Mouse (Mus musculus) large intestine, adult 2 months (tissue): ENCODE results near the gene Lnx2. TPM values are rescaled to one million over a fixed set of nuclear protein-coding genes. Genes with fewer than 3 reads are reported as not detected.

Source experiments
- DNase-seq: peaks from one replicate; pipeline ENCODE4 v3.0.0-alpha.2; 2012; ENCODE audit warnings: low read depth, low spot score
- WGBS: fragments of 180-500 bp; shearing (Covaris S2); methylation state at CpG from one replicate; pipeline ENCODE4 v1.1.7; 2018; 5-methylcytosine and 5-hydroxymethylcytosine counted together
- polyA plus RNA-seq: library from polyadenylated mRNA; depleted of rRNA; stranded (reverse); fragments of >200 nt; gene quantifications from 2 replicates; pipeline ENCODE4 v1.2.3, GENCODE M21; 2012

The Lnx2 gene
- polyA plus RNA-seq, 1 experiment: 12.9 TPM

DNA sequence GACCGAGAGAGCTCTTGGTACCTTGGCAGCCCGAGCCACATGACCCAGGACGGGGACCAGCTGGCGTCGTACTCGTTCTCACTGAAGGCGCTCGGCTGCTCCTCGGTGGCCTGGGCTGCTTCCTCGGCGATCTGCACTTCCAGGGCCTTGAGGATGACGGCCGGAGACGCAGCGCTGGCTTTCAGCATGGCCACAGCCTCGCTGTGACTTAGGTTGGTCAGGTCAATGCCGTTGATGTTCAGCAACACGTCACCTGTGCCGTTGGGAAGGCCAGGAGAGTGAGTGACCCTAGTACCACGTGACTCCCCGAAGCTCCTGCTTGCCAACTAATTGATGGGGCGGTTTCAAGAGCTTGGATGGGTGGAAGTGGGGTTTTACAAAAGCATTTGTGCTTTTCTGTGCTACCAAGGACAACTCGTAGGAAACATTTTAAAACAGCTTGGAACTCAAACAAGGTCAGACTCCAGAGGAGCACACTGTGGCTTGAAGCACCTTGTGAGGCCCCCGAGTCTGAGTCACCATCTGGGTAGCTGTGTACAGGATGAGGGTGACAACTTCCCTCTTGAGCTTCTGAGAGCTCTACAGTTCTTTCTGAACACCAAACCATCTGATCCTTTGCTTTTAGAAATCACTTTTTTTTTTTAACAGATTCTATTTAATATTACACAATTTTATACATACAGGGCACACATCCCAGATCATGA, 51.9 kb downstream of the Lnx2 start:
- DNase-seq: no peak
- WGBS: 81% methylated on average over 24 of the region's 24 CpGs

DNA sequence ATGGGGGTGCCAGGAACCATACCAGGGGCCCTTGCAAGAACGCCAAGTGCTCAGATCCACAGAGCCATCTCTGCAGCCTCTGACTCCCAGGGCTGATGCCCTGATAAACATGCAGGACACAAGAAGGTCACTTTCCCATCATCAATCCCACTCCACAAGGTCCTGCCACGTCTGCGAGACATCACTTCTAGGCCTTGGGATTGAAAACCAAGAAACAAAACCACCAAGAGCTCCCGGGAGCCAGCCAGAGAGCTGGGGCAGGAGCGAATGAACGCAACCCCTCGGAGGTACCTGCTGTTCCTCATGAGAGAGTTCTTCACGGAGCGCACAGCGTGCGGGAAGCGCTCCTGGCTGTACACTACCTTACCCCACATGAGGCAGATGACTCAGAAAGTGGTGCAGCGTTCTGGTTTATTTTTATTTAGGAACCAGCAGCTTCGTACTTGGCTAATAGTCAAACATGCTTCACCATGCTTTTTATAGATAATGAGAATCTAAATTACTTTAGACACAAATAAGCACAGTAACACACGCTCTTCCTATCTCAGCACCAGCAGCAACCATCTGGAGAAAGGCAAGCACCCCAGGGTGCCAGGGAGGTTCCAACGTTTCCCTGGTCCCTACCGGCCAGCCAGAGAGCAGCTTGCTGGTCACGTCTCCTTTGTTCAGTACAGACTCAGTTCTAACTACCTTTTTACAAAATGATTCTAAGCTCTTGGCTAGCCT, 53.0 kb downstream of the Lnx2 start:
- WGBS: 91% methylated on average over 18 of the region's 18 CpGs

DNA sequence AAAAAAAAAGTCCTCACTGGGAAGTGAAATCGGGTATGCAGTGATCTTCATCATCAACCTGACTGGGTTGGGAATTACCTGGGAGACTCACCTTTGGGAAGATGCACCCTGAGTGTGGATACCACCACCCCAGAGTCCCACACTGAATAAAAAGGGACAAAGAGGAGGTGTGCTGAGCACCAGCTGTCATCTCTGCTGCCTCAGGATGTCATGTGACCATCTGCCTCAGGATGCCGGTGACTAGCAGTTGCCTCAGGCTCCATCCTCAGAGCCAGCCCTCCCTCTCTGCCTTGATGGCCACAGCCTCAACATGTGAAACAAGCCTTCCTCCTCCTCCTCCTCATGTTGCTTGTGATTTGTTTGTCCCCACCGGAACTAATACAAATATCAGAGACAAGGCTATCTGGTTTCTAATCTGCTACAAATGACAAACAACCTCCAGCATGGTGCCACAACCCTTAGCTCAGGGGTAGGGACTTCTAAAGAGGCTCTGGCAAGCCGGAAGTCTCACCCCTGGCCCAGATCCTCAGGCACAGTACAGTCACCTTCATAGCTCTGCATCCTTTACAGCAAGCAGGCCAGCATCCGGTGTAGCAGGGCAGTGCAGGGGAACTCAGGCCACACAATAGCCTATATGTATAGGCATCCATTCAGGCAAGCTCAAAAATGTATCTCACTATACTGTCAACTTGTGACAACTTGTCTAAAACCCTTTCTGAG, 54.7 kb downstream of the Lnx2 start:
- DNase-seq: no peak
- WGBS: 84% methylated on average over 5 of the region's 5 CpGs

More for the DNA sequence above, 53.0 kb downstream of the Lnx2 start:
- no peak for DNase-seq

DNA sequence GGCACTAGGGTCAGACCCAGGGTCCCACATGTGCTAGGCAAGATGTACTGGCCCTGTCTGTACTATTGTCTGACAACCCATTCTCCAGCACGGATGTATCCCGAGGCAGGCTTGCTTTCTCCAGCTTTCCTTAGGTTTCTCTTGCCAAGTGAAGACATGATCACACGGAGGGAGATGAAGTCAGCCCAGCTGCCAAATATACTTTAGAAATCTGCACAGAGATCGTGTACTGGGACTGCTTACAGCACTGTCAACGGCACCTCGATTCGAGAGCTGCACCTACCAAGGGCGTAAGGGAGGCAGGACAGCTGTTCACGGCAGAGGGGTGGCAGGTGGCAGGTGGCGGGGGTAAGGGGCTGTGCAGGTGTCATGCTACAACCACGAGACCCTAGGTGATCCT, 55.8 kb downstream of the Lnx2 start:
- no peak for DNase-seq
- 89% methylated on average over 11 of the region's 11 CpGs for WGBS

DNA sequence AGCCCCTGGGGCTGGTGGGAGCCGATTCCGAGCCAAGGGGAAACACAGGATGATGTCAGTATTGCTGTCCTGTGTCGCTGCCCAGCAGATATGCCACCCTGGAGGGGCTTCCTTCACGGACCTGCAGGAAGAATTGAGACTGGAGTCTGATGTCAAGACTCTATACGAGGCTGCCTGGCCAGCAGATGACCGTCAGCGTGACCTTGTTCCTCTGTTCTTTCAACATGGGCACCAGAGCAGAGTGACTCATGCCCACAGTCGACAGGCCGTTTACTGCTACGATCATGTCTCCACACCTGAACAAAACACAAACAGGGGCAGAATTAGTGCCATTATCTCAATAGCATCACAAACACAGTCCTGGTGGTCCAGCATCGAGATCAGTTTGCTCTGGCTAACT, 57.6 kb downstream of the Lnx2 start:
- DNase-seq: no peak
- 84% methylated on average over 11 of the region's 11 CpGs for WGBS

DNA sequence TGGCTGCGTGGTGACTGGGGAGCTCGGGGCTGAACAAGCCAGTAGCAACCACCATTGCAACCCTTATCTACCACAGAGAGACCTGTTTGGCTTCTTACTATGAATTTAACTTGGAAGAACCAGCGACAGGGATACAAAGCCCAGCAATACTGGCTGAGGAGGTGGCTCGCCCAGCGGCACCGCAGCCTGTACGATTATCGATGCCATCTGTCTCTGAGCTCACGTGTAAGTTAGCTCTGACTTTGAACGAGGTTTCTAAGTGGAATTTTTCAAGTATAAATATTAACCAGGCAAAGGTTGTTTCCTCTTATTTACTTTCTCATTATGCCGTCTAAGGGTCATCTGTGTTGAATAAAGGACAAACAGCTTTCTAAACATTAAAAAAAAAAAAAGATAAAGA, 58.9 kb downstream of the Lnx2 start:
- no peak for DNase-seq
- 44% methylated on average over 11 of the region's 11 CpGs for WGBS

DNA sequence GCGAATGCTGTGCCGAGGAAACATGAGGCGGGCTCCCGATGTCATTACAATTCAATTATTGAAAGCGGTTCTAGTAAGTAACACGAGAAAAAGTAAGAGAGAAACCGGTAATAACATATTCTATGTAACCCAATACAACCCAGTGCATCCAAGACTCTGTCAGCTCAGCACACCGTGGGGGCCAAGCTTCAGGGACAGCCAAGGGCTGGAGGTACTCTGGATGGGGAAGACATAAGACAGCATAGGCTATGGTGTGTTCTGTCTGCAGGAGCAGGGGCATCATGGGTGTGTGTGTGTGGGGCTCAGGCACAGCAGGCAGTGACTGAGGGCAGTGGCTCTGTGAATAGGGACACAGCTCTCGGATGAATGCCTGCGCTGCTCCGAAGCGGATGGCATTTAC, 59.8 kb downstream of the Lnx2 start:
- no peak for DNase-seq
- WGBS: 84% methylated on average over 12 of the region's 12 CpGs

DNA sequence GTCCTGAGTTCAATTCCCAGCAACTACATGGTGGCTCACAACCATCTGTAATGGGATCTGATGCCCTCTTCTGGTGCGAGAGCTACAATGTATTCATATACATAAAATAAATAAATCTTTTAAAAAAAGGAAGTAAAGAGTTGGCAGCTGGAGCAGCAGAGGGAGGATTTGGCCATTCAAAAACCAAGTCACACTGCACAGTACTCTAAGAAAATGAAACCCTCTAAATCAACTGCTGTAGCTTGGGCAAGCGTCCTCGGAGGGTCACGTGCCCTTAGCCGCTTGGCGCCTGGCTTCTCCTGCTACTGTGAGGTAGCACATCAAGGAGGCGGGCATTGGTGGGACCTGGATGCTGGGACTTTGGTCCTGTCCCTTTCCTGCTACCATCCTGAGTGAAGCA, 61.2 kb downstream of the Lnx2 start:
- DNase-seq: no peak
- 91% methylated on average over 7 of the region's 7 CpGs for WGBS

DNA sequence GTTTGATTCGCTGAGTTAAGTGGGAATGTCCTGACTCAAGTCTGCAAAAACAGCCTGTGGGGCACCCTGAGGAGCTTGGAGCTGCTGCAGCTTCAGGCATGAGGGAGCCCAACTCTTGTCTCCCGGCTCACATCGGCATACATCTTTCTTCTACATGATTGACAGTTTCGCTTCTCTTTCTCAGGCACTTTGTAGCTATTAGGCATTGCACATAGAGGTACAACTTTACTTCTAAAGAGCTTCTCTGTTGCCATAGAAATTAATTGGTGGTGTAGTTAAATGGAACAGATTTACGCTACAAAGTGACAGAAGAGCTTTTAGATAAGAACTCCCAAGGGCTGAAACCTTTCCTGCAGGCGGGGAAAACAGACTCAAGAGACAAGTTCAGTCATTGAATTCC, 62.5 kb downstream of the Lnx2 start:
- WGBS: 44% methylated on average over 6 of the region's 6 CpGs
- no peak for DNase-seq

DNA sequence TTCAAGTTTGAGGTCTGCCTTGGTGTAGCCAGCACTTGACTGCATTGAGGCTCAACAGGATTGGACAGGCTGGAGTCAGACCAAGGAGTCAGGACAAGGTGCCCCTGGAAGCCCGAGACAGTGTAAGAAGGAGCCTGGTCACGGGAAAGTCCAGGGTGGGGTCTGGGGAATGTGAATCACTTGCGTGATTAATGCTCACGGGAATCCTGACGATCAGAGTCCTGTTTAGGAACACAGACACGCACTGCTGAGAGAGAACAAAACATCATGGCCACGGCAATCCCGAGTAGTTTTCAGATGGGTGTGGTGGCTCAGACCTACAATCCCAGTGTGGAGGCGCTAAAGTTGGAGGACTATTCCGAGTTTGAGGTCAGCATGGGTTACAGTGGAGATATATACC, 65.1 kb downstream of the Lnx2 start:
- no peak for DNase-seq
- WGBS: 67% methylated on average over 10 of the region's 10 CpGs

DNA sequence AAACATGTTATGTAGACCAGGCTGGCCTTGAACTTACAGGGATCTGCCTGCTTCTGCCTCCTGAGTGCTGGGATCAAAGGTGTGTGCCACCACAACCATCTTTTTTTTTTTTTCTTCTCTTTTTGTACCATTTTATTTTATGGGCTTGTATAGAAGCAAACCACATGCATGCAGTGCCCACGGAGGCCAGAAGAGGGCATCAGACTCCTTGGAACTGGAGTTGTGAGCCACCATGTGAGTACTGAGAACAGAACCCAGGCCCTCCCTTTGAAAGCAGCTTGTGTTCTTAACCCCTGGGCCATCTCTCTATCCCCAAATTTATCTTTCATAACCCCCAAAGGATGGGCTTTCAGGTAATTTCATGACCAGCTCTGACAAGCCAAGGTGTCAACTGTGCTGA, 73.1 kb downstream of the Lnx2 start:
- 43% methylated on average over 1 of the region's 1 CpGs for WGBS
- no peak for DNase-seq

DNA sequence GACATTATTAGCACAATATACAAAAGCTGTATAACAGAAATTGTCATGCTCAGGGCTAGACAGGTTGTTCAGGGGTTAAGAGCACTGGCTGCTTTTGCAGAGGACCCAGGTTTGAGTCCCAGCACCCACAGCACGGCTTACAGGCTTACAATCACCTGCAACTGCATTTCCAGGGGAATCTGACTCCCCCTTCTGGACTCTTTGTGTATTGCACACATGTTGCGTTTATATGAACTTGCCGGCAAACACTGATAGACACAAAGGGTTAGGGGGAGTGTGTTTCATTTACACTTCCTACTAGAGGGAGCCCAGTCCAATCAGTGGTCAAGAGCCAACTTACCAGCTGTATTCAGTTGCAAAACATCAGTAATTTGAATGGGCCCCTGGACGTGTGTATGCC, 75.1 kb downstream of the Lnx2 start:
- WGBS: 69% methylated on average over 4 of the region's 4 CpGs
- DNase-seq: no peak

DNA sequence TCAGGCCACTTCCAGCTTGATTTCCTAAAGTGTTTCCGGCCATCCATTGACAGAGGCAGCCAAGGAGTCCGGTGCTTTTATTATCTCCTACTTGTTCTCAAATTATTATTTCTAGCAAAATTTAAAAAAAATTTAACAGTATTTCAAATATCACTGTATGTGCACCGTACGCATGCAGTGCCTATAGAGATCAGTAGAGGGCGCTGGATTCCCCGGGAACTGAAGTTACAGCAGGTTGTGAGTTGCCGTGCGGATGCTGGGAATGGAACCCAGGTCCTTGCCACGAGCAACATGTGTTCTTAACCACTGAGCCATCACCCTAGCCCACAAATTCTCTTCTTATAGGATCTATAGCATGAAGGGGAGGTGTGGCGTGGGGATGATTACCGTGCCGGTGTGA, 77.6 kb downstream of the Lnx2 start:
- 94% methylated on average over 12 of the region's 12 CpGs for WGBS
- no peak for DNase-seq

DNA sequence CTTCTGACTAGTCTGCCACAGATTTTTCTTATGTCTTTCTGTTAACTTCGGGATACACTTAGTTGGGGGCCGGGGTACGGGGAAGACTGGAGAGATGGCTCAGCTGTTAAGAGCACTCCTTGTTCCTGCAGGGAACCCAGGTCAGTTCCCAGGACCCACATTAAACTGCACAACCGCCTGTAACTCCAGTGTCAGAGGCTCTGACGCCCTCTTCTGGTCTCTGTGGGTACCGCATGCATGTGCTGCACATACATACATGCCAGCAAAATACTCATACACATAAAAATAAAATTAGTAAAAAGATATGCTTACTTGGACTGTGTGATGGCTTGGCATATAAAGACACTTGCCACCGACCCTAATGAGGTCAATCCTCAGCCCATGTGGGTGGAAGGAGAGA, 79.6 kb downstream of the Lnx2 start:
- no peak for DNase-seq
- WGBS: 87% methylated on average over 7 of the region's 7 CpGs

DNA sequence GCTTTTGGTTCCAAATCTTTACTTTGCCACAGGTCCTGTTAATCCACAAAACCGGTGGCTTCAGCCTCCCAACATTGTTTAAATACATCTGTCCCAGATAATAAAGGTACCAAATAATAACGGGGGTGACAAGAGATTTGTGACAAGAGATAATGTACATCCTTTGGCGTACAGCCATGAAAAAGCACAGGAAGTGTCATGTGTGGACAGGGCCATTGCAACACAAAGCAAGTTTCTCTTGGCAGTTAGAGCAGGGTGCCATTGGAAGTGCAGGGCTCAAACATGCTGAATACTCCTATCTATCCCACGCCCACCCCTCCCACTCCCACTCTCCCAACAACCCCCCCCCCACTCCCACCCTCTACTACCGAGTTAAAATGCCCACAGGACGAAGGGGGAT, 81.4 kb downstream of the Lnx2 start:
- DNase-seq: no peak
- WGBS: 51% methylated on average over 6 of the region's 6 CpGs

DNA sequence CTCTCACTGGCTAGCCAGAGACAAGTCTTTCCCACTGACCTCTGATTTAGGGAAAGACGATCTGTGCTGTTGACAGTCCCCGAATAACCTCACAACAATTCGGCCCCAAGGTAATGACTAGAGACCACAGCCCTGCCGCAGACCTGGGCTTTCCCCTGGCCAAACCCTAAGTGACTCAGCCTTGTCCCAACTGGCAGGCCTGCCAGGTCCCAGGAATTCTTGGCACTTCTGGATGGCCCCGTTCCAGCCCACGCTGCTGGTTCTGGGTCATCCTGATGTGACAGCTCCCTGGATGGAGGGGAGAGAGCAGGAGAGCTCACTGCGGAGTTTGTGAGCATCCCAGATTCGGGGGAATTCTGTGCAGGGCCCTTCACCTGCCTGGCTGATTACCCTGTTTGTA, 82.9 kb downstream of the Lnx2 start:
- DNase-seq: no peak
- 23% methylated on average over 8 of the region's 8 CpGs for WGBS

DNA sequence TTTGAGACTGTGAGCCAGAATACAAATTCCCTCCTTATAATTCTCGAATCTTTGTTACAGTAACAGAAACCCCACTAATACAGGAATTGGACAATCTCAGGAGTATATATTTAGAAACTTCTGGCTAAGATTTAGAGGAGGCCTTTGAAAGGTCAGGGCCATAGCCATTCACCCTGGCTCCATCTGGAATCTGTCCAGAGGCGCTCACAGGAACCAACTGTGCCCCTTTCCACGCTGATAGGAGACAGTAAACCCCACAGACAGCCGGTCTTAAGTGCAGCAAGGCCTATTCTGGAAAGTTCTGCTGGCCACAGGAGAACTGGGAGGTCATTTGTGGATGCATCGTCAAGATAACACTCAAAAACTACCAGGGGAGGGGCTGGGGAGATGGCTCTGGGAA, 87.3 kb downstream of the Lnx2 start:
- WGBS: 65% methylated on average over 5 of the region's 5 CpGs
- DNase-seq: no peak

DNA sequence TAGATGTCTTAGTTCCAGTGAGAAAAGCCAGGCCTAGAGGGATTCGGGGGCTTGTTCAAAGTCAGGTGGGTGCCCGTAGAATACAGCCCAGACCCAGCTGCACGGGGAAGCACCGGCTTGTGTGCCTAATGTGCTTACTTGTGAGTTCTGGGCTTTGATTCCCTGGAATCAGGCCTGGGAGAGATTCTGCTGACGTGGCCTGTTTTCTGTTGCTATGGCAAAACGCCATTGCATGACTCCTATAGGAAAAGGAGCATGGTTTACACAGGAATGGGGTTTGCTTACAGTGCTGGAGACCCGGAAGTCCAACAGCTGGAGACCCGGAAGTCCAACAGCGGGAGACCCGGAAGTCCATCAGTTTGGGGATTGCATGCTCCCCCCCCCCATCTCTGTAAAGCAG, 88.8 kb downstream of the Lnx2 start:
- no peak for DNase-seq
- 75% methylated on average over 10 of the region's 10 CpGs for WGBS

DNA sequence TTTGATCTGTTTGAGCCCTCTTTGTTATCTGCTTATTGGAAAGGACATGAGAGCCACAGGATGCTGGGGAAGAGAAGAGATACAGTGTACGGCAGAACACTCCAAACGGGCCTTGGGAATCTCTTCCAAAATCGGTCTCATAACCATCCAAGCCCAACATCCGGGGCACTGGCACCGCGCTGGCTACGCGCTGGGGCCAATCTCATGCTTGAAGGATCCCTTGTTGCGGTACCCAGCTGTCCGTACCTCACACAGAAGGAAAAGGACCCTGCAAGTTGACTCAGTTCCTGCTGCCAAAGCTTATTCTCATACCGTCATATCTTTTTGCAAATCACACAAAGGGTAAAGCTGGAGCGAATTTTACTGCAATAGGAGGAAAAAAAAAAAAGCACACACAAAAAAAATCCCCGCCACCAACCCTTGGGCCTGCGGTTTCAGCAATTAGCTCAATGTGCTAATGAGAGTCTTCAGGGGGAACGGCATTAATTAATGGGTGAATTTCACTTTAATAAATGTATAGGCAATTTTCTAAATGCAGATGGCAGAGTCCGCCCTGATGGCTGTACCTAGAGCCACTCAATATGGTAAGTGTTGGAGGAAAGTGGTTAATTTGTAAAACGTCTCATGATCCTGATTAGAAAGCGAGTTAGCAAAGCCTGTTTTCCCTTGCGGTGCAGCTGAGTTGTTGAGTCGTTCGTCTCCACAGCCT, 90.5 kb downstream of the Lnx2 start:
- WGBS: 76% methylated on average over 21 of the region's 21 CpGs
- DNase-seq: no peak

DNA sequence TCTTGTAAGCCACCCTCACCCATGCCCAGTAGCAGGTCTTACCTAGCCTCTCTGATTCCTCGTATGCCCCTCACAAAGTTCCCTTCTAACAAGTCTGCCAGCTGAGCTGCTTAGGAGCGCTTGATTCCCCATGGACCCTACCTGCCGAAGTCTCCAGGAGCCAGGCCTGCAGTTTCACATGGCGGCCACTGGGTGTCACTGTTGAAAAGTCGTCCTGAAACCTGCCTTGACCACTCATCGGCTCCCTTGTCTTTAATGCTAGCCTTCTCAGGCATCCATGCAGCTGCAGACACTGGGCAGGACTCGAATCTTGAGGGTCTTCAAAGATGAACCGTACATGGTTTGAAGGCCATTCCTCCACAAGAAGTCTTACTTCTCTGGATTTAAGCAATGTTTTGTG, 93.2 kb downstream of the Lnx2 start:
- WGBS: 6% methylated on average over 8 of the region's 8 CpGs
- DNase-seq: no peak
